14 mouse cellular contexts compared by ENCODE assay signal in the genomic region with DNA sequence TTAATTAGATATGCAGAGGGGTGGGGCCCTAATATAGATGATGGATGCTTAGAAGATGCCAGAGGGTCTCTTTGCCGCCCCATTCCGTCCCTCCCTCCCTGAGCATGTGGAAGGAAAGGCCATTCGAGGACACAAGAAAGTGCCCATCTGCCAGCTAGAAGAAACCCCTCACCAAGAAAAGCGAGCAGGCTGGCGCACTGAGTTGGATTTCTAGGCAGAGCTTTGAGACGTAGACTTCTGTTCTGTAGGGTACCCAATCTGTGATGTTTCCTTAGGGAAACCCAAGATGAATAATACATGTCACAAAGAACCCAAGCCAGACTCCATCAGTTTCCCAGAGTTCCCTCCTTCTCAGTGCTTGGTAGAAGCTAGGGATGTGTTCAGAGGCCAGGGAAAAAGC. TPM values are rescaled to one million over a fixed set of nuclear protein-coding genes. Genes with fewer than 3 reads are reported as not detected.
"Had no signal": no experiment of that assay in that cellular context is flagged by ENCODE, and none has a peak within 500 bp of the region (broad histone marks: within the 10 kb centered on the region; RNA-seq: fewer than 3 reads in every experiment).

No protein-coding gene starts in this region.

- ATAC-seq: intestine, postnatal 0 days; lung, postnatal 0 days had no signal

- H3K4me2 ChIP-seq: liver, embryonic 13.5 days; lung, embryonic 14.5 days had no signal

- H3K9me3 ChIP-seq: liver, embryonic 13.5 days had no signal

- H3K4me1 ChIP-seq: liver, embryonic 13.5 days had no signal

- H3K27ac ChIP-seq: kidney, postnatal 0 days; left cerebral cortex, adult 2 months; liver, embryonic 13.5 days; macrophage had no signal

- H3K27me3 ChIP-seq: liver, embryonic 13.5 days had no signal

- H3K4me3 ChIP-seq: left cerebral cortex, adult 2 months; liver, embryonic 13.5 days had no signal

- H3K9ac ChIP-seq: liver, embryonic 13.5 days; lung, embryonic 14.5 days had no signal

- H3K36me3 ChIP-seq: liver, embryonic 13.5 days had no signal

- DNase-seq: kidney, adult 2 months; kidney, postnatal 25 days; layer of hippocampus, postnatal 36 days; liver, embryonic 13.5 days; lung, embryonic 14.5 days; midbrain, embryonic 14.5 days; right cerebral cortex, postnatal 25 days; thymus, postnatal 25 days had no signal

RNA-seq across cellular contexts. Expression of gene Col6a5, which starts 29.0 kb away (rescaled TPM):
- total RNA-seq: megakaryocyte, adult 5-6 weeks had no signal
- polyA plus RNA-seq: macrophage had no signal
